ENCODE assay signal across 8 mouse cellular contexts in genomic region chr3:142493536-142494061, GRCm38 (mm10). TPM values are rescaled to one million over a fixed set of nuclear protein-coding genes. Genes with fewer than 3 reads are reported as not detected.
A peak's percentile ranks its signal among the peaks of the same experiment; 100 is the strongest.
DNase-seq lines count a peak whose midpoint lies in the region; ATAC-seq lines count a peak whose summit lies in the region.

TSS of gene Gbp5 (plus strand) at chr3:142493978.

- H3K9ac ChIP-seq in heart, embryonic 14.5 days (ENCODE audit: low read length): no peak within 1 kb of the TSS

- no peaks in the 10 kb centered on the region for H3K4me1 ChIP-seq in heart, embryonic 14.5 days (ENCODE audit: control insufficient read depth in 2 of 2, insufficient read depth in 2 of 2, low read length in 2 of 2)

- WGBS in heart, embryonic 14.5 days: 47% methylated on average over 6 of the region's 6 CpGs

- H3K27me3 ChIP-seq in heart, embryonic 14.5 days (ENCODE audit: control insufficient read depth, insufficient read depth, low read length): no peaks in the 10 kb centered on the region

- peak; percentile 66 for DNase-seq in testis, postnatal 10 days (ENCODE audit: low spot score)
- DNase-seq in testis, postnatal 14 days (ENCODE audit: low spot score): no peak
- peak; percentile 56 for DNase-seq in brain, adult 2 months (ENCODE audit: low read depth, low spot score)
- peak; percentile 79 for DNase-seq in kidney, postnatal 14 days
- DNase-seq in lung, postnatal 10 days: peak; percentile 93
- peak; percentile 75 for DNase-seq in skeletal muscle tissue, adult 2 months (ENCODE audit: low read depth, low spot score)
- no peak for DNase-seq in cerebellum, adult 9-10 months

- H3K36me3 ChIP-seq in heart, embryonic 14.5 days (ENCODE audit: control insufficient read depth, insufficient read depth, low read length): no peaks in the 10 kb centered on the region

- peak; percentile 52 for ATAC-seq in heart, embryonic 14.5 days (ENCODE audit: insufficient number of reproducible peaks, insufficient read depth, low FRiP score, low read depth)

- H3K9me3 ChIP-seq in heart, embryonic 14.5 days (ENCODE audit: control insufficient read depth, low read length): no peaks in the 10 kb centered on the region

- no peak within 1 kb of the TSS for H3K4me3 ChIP-seq in heart, embryonic 14.5 days (ENCODE audit: control insufficient read depth in 1 of 2, insufficient read depth in 1 of 2, low read depth in 1 of 2, low read length in 2 of 2)

- no peak within 1 kb of the TSS for H3K27ac ChIP-seq in heart, embryonic 14.5 days (replicated peaks in 1 of 2; ENCODE audit: control insufficient read depth in 1 of 2, insufficient read depth in 1 of 2, low read depth in 2 of 2, low read length in 2 of 2)

- H3K4me2 ChIP-seq in heart, embryonic 14.5 days (ENCODE audit: low read length): no peak within 1 kb of the TSS

RNA-seq across cellular contexts. Expression of gene Gbp5, which starts in this region (rescaled TPM):
- polyA plus RNA-seq in heart, embryonic 14.5 days (2014; fragmentation: Nextera tagmentation; extraction: Ambion mirVana): 0.11 and 0.34 TPM in 2 replicates

Comparison
In these comparisons a context has a peak if more than half of its experiments do, and no peak if none do; other contexts are left out.
1. DNase-seq: peak in testis, postnatal 10 days (single experiment), brain, adult 2 months (single experiment), kidney, postnatal 14 days (single experiment), lung, postnatal 10 days (single experiment) and skeletal muscle tissue, adult 2 months (single experiment); none in testis, postnatal 14 days (single experiment) and cerebellum, adult 9-10 months (single experiment).
2. Peak in ATAC-seq in heart, embryonic 14.5 days; RNA of the gene not detected or under 1 TPM.